Mouse (Mus musculus): ENCODE data around the gene Tmc5. TPM values are rescaled to one million over a fixed set of nuclear protein-coding genes. Genes with fewer than 3 reads are reported as not detected.

Tmc5 gene
- polyA plus RNA-seq, 1 experiment from 2014 or later = 0.10 TPM

GRCm38 (mm10) chr7:118595228-118595627 lies 1.9 kb upstream of the Tmc5 start:
- Histone ChIP-seq H3K4me1 (ENCODE audit: control insufficient read depth, insufficient read depth, low read length) (peaks cover 2% of the 10 kb centered on the region; the same call in 1 of the 2 replicates), H3K27me3 (ENCODE audit: control insufficient read depth, insufficient read depth, low read length) (peaks cover 70% of the 10 kb centered on the region), H3K4me3 (ENCODE audit: low read depth, low read length) (peak overlapping the region; percentile 8; the same call in 1 of the 2 replicates), H3K27ac (ENCODE audit: low read depth, low read length) (no peak overlapping the region), H3K9ac (ENCODE audit: low read depth, low read length) (0 out of 2 replicates have a peak overlapping the region, but pooled peaks have one; percentile 53), H3K9me3 (replicated peaks; ENCODE audit: control insufficient read depth, low read length) (no peaks in the 10 kb centered on the region), H3K4me2 (peak overlapping the region; percentile 49), H3K36me3 (ENCODE audit: control insufficient read depth, insufficient read depth, low read length) (no peaks in the 10 kb centered on the region)
- WGBS (ENCODE audit: insufficient replicate concordance) = 2% methylated on average over 14 of the region's 14 CpGs
- no peak; the same call in 1 of the 2 replicates for ATAC-seq (replicated peaks; ENCODE audit: insufficient number of reproducible peaks, low FRiP score, low TSS enrichment)

- H3K4me1 ChIP-seq (ENCODE audit: control insufficient read depth, insufficient read depth, low read length) = peaks cover 2% of the 10 kb centered on the region; the same call in 1 of the 2 replicates
These were observed 826 bp upstream of the Tmc5 start for GRCm38 (mm10) chr7:118596271-118596670.

GRCm38 (mm10) chr7:118599954-118600631 lies 3.0 kb downstream of the Tmc5 start:
- no peak for ATAC-seq (replicated peaks; ENCODE audit: insufficient number of reproducible peaks, low FRiP score, low TSS enrichment)
- no peak overlapping the region for H3K4me3 ChIP-seq (ENCODE audit: low read depth, low read length)
- no peak overlapping the region for H3K27ac ChIP-seq (ENCODE audit: low read depth, low read length)
- no peaks in the 10 kb centered on the region for H3K9me3 ChIP-seq (replicated peaks; ENCODE audit: control insufficient read depth, low read length)
- no peaks in the 10 kb centered on the region; the same call in 1 of the 2 replicates for H3K4me1 ChIP-seq (ENCODE audit: control insufficient read depth, insufficient read depth, low read length)
- H3K27me3 ChIP-seq (ENCODE audit: control insufficient read depth, insufficient read depth, low read length) = peaks cover 63% of the 10 kb centered on the region
- H3K4me2 ChIP-seq = no peak overlapping the region
- no peak overlapping the region for H3K9ac ChIP-seq (ENCODE audit: low read depth, low read length)
- WGBS (ENCODE audit: insufficient replicate concordance) = 78% methylated on average over 12 of the region's 12 CpGs
- no peaks in the 10 kb centered on the region for H3K36me3 ChIP-seq (ENCODE audit: control insufficient read depth, insufficient read depth, low read length)

More at GRCm38 (mm10) chr7:118596271-118596670, 826 bp upstream of the Tmc5 start:
- Histone ChIP-seq H3K4me2 (no peak overlapping the region), H3K4me3 (ENCODE audit: low read depth, low read length) (no peak overlapping the region), H3K27ac (ENCODE audit: low read depth, low read length) (no peak overlapping the region), H3K9me3 (replicated peaks; ENCODE audit: control insufficient read depth, low read length) (no peaks in the 10 kb centered on the region), H3K9ac (ENCODE audit: low read depth, low read length) (no peak overlapping the region), H3K27me3 (ENCODE audit: control insufficient read depth, insufficient read depth, low read length) (peaks cover 80% of the 10 kb centered on the region), H3K36me3 (ENCODE audit: control insufficient read depth, insufficient read depth, low read length) (no peaks in the 10 kb centered on the region)
- ATAC-seq (replicated peaks; ENCODE audit: insufficient number of reproducible peaks, low FRiP score, low TSS enrichment) = no peak
- WGBS (ENCODE audit: insufficient replicate concordance) = 73% methylated on average over 11 of the region's 11 CpGs

- no peak for ATAC-seq (replicated peaks; ENCODE audit: insufficient number of reproducible peaks, low FRiP score, low TSS enrichment)
- H3K4me1 ChIP-seq (ENCODE audit: control insufficient read depth, insufficient read depth, low read length) = no peaks in the 10 kb centered on the region
- H3K36me3 ChIP-seq (ENCODE audit: control insufficient read depth, insufficient read depth, low read length) = no peaks in the 10 kb centered on the region
- WGBS (ENCODE audit: insufficient replicate concordance) = 83% methylated on average over 8 of the region's 8 CpGs
- H3K4me2 ChIP-seq = no peak overlapping the region
- H3K4me3 ChIP-seq (ENCODE audit: low read depth, low read length) = no peak overlapping the region
- no peaks in the 10 kb centered on the region; the same call in 1 of the 2 replicates for H3K9me3 ChIP-seq (replicated peaks; ENCODE audit: control insufficient read depth, low read length)
- H3K27ac ChIP-seq (ENCODE audit: low read depth, low read length) = no peak overlapping the region
- no peak overlapping the region for H3K9ac ChIP-seq (ENCODE audit: low read depth, low read length)
- H3K27me3 ChIP-seq (ENCODE audit: control insufficient read depth, insufficient read depth, low read length) = peaks cover 26% of the 10 kb centered on the region
These were observed 7.7 kb downstream of the Tmc5 start for GRCm38 (mm10) chr7:118604842-118605241.

- Histone ChIP-seq H3K9ac (ENCODE audit: low read depth, low read length) (no peak overlapping the region), H3K4me2 (no peak overlapping the region), H3K27me3 (ENCODE audit: control insufficient read depth, insufficient read depth, low read length) (peaks cover 4% of the 10 kb centered on the region; the same call in 1 of the 2 replicates), H3K27ac (ENCODE audit: low read depth, low read length) (no peak overlapping the region), H3K4me1 (ENCODE audit: control insufficient read depth, insufficient read depth, low read length) (no peaks in the 10 kb centered on the region), H3K9me3 (replicated peaks; ENCODE audit: control insufficient read depth, low read length) (no peaks in the 10 kb centered on the region; the same call in 1 of the 2 replicates), H3K4me3 (ENCODE audit: low read depth, low read length) (no peak overlapping the region), H3K36me3 (ENCODE audit: control insufficient read depth, insufficient read depth, low read length) (no peaks in the 10 kb centered on the region)
- no peak for ATAC-seq (replicated peaks; ENCODE audit: insufficient number of reproducible peaks, low FRiP score, low TSS enrichment)
- WGBS (ENCODE audit: insufficient replicate concordance) = 89% methylated on average over 7 of the region's 7 CpGs
These were observed 12.7 kb downstream of the Tmc5 start for GRCm38 (mm10) chr7:118609815-118610214.

GRCm38 (mm10) chr7:118610721-118611120 lies 13.6 kb downstream of the Tmc5 start:
- H3K4me3 ChIP-seq (ENCODE audit: low read depth, low read length) = no peak overlapping the region
- 77% methylated on average over 13 of the region's 13 CpGs for WGBS (ENCODE audit: insufficient replicate concordance)
- ATAC-seq (replicated peaks; ENCODE audit: insufficient number of reproducible peaks, low FRiP score, low TSS enrichment) = no peak

GRCm38 (mm10) chr7:118611185-118611749 lies 14.2 kb downstream of the Tmc5 start:
- 79% methylated on average over 4 of the region's 4 CpGs for WGBS (ENCODE audit: insufficient replicate concordance)

More at GRCm38 (mm10) chr7:118610721-118611120, 13.6 kb downstream of the Tmc5 start:
- H3K4me1 ChIP-seq (ENCODE audit: control insufficient read depth, insufficient read depth, low read length) = no peaks in the 10 kb centered on the region
- H3K27me3 ChIP-seq (ENCODE audit: control insufficient read depth, insufficient read depth, low read length) = peaks cover 2% of the 10 kb centered on the region; the same call in 1 of the 2 replicates
- H3K9ac ChIP-seq (ENCODE audit: low read depth, low read length) = no peak overlapping the region
- H3K27ac ChIP-seq (ENCODE audit: low read depth, low read length) = no peak overlapping the region
- no peak overlapping the region for H3K4me2 ChIP-seq
- H3K9me3 ChIP-seq (replicated peaks; ENCODE audit: control insufficient read depth, low read length) = no peaks in the 10 kb centered on the region; the same call in 1 of the 2 replicates
- no peaks in the 10 kb centered on the region for H3K36me3 ChIP-seq (ENCODE audit: control insufficient read depth, insufficient read depth, low read length)

GRCm38 (mm10) chr7:118611933-118612332 lies 14.8 kb downstream of the Tmc5 start:
- peaks cover 2% of the 10 kb centered on the region; the same call in 1 of the 2 replicates for H3K27me3 ChIP-seq (ENCODE audit: control insufficient read depth, insufficient read depth, low read length)
- H3K27ac ChIP-seq (ENCODE audit: low read depth, low read length) = no peak overlapping the region
- no peak overlapping the region for H3K4me2 ChIP-seq
- no peaks in the 10 kb centered on the region for H3K36me3 ChIP-seq (ENCODE audit: control insufficient read depth, insufficient read depth, low read length)
- no peak overlapping the region for H3K4me3 ChIP-seq (ENCODE audit: low read depth, low read length)
- ATAC-seq (replicated peaks; ENCODE audit: insufficient number of reproducible peaks, low FRiP score, low TSS enrichment) = no peak
- WGBS (ENCODE audit: insufficient replicate concordance) = 79% methylated on average over 8 of the region's 8 CpGs
- no peaks in the 10 kb centered on the region for H3K4me1 ChIP-seq (ENCODE audit: control insufficient read depth, insufficient read depth, low read length)
- H3K9me3 ChIP-seq (replicated peaks; ENCODE audit: control insufficient read depth, low read length) = no peaks in the 10 kb centered on the region
- no peak overlapping the region for H3K9ac ChIP-seq (ENCODE audit: low read depth, low read length)

More at GRCm38 (mm10) chr7:118611185-118611749, 14.2 kb downstream of the Tmc5 start:
- Histone ChIP-seq H3K27me3 (ENCODE audit: control insufficient read depth, insufficient read depth, low read length) (peaks cover 2% of the 10 kb centered on the region; the same call in 1 of the 2 replicates), H3K4me1 (ENCODE audit: control insufficient read depth, insufficient read depth, low read length) (no peaks in the 10 kb centered on the region), H3K9me3 (replicated peaks; ENCODE audit: control insufficient read depth, low read length) (no peaks in the 10 kb centered on the region), H3K27ac (ENCODE audit: low read depth, low read length) (no peak overlapping the region), H3K4me3 (ENCODE audit: low read depth, low read length) (no peak overlapping the region), H3K9ac (ENCODE audit: low read depth, low read length) (no peak overlapping the region), H3K36me3 (ENCODE audit: control insufficient read depth, insufficient read depth, low read length) (no peaks in the 10 kb centered on the region), H3K4me2 (no peak overlapping the region)
- no peak for ATAC-seq (replicated peaks; ENCODE audit: insufficient number of reproducible peaks, low FRiP score, low TSS enrichment)

All from heart, embryonic 11.5 days (tissue).